Mouse (Mus musculus): ENCODE measurements around the gene Mcm3ap. TPM values are rescaled to one million over a fixed set of nuclear protein-coding genes. Genes with fewer than 3 reads are reported as not detected.

Gene Mcm3ap
- polyA plus RNA-seq, 1 experiment from 2014 or later, result 75.1 TPM

- Histone ChIP-seq H3K4me3 (ENCODE audit: low read depth, low read length) (no peak overlapping the region), H3K27me3 (ENCODE audit: control insufficient read depth, insufficient read depth, low read length) (no peaks in the 10 kb centered on the region), H3K4me2 (ENCODE audit: low read depth) (no peak overlapping the region), H3K36me3 (ENCODE audit: control insufficient read depth, insufficient read depth, low read length) (peaks cover 18% of the 10 kb centered on the region), H3K9ac (ENCODE audit: low read length) (no peak overlapping the region), H3K27ac (ENCODE audit: low read depth, low read length) (no peak overlapping the region), H3K9me3 (ENCODE audit: control insufficient read depth, low read length) (no peaks in the 10 kb centered on the region), H3K4me1 (ENCODE audit: control insufficient read depth, insufficient read depth, low read length) (no peaks in the 10 kb centered on the region)
- WGBS, result 41% methylated on average over 5 of the region's 5 CpGs
- DNase-seq (ENCODE audit: low spot score), result peak; percentile 82
- peak; percentile 67 for ATAC-seq (ENCODE audit: insufficient read depth, low FRiP score, low TSS enrichment)
These were observed 44.3 kb downstream of the Mcm3ap start for GRCm38 (mm10) chr10:76512965-76513583.

DNA sequence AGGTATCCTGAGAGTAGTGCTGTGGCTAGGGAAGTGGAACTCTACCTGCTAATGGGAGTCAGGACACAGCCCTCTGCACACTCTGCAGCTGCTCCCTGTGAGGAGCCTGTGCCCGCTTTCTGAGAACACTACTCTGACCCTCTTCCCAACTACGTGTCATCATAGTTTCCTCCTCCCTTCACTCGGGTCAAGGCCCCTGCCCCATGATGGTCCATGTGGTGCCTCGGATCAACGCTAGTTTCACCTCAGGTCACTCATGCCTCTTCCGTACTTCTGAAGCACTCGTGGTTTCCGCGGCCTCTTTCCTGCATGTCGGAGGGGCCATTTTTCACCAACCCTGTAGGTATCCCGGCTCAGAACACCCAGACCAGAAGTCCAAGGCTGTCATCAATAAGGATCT lies 62.2 kb downstream of the Mcm3ap start:
- peaks cover 4% of the 10 kb centered on the region; the same call in 1 of the 2 replicates for H3K36me3 ChIP-seq (ENCODE audit: control insufficient read depth, insufficient read depth, low read length)
- no peaks in the 10 kb centered on the region for H3K9me3 ChIP-seq (ENCODE audit: control insufficient read depth, low read length)
- H3K4me3 ChIP-seq (ENCODE audit: low read depth, low read length), result peak overlapping the region; percentile 61
- no peaks in the 10 kb centered on the region for H3K27me3 ChIP-seq (ENCODE audit: control insufficient read depth, insufficient read depth, low read length)
- H3K4me2 ChIP-seq (ENCODE audit: low read depth), result peak overlapping the region; percentile 75
- 3% methylated on average over 11 of the region's 11 CpGs for WGBS
- peak overlapping the region; percentile 29; the same call in 1 of the 2 replicates for H3K9ac ChIP-seq (ENCODE audit: low read length)
- ATAC-seq (ENCODE audit: insufficient read depth, low FRiP score, low TSS enrichment), result no peak
- DNase-seq (ENCODE audit: low spot score), result no peak
- peaks cover 5% of the 10 kb centered on the region; the same call in 1 of the 2 replicates for H3K4me1 ChIP-seq (ENCODE audit: control insufficient read depth, insufficient read depth, low read length)
- no peak overlapping the region for H3K27ac ChIP-seq (ENCODE audit: low read depth, low read length)

DNA sequence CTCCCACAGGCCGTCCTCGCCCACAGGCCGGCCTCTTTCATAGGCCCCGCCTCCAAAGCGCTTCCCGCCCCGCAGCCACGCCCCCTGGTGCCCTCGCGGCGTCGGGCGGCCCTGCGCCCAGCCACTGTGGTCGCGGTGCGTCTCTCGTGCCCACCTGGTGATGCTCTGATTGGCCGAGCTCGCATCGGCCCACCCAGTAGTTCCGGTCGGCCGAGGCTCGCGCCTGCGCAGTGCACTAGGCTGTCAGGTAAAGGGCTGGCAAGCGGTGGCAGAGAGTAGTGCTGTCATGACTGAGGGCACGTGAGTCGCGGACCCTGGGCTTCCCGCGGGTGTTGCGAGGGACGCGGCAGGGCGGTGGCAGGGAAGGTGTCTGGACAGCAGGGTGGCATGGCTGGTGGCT lies 62.6 kb downstream of the Mcm3ap start, which contains the start of gene Lss:
Gene Lss, plus strand, starts transcription at position 214 of the 400 bp plus-strand sequence.
- Histone ChIP-seq H3K4me2 (ENCODE audit: low read depth) (peak within 1 kb of the TSS; percentile 75), H3K36me3 (ENCODE audit: control insufficient read depth, insufficient read depth, low read length) (peaks cover 4% of the 10 kb centered on the region; the same call in 1 of the 2 replicates), H3K9me3 (ENCODE audit: control insufficient read depth, low read length) (no peaks in the 10 kb centered on the region), H3K27me3 (ENCODE audit: control insufficient read depth, insufficient read depth, low read length) (no peaks in the 10 kb centered on the region), H3K4me1 (ENCODE audit: control insufficient read depth, insufficient read depth, low read length) (peaks cover 5% of the 10 kb centered on the region; the same call in 1 of the 2 replicates), H3K4me3 (ENCODE audit: low read depth, low read length) (peak within 1 kb of the TSS; percentile 61), H3K27ac (ENCODE audit: low read depth, low read length) (no peak within 1 kb of the TSS), H3K9ac (ENCODE audit: low read length) (peak within 1 kb of the TSS; percentile 47)
- DNase-seq (ENCODE audit: low spot score), result peak; percentile 97
- WGBS, result under 1% methylated on average over 35 of the region's 37 CpGs
- peak; percentile 99 for ATAC-seq (ENCODE audit: insufficient read depth, low FRiP score, low TSS enrichment)

GRCm38 (mm10) chr10:76531828-76532227 lies 63.1 kb downstream of the Mcm3ap start:
- Histone ChIP-seq H3K4me3 (ENCODE audit: low read depth, low read length) (peak overlapping the region; percentile 61), H3K9me3 (ENCODE audit: control insufficient read depth, low read length) (no peaks in the 10 kb centered on the region), H3K27me3 (ENCODE audit: control insufficient read depth, insufficient read depth, low read length) (no peaks in the 10 kb centered on the region), H3K9ac (ENCODE audit: low read length) (peak overlapping the region; percentile 47), H3K27ac (ENCODE audit: low read depth, low read length) (no peak overlapping the region), H3K4me1 (ENCODE audit: control insufficient read depth, insufficient read depth, low read length) (peaks cover 5% of the 10 kb centered on the region; the same call in 1 of the 2 replicates), H3K4me2 (ENCODE audit: low read depth) (peak overlapping the region; percentile 75), H3K36me3 (ENCODE audit: control insufficient read depth, insufficient read depth, low read length) (peaks cover 4% of the 10 kb centered on the region; the same call in 1 of the 2 replicates)
- DNase-seq (ENCODE audit: low spot score) (no peak), ATAC-seq (ENCODE audit: insufficient read depth, low FRiP score, low TSS enrichment) (peak; percentile 1; the same call in 1 of the 2 replicates)
- WGBS, result 2% methylated on average over 14 of the region's 14 CpGs

- WGBS, result 96% methylated on average over 7 of the region's 7 CpGs
- Histone ChIP-seq H3K4me3 (ENCODE audit: low read depth, low read length) (no peak overlapping the region), H3K27ac (ENCODE audit: low read depth, low read length) (no peak overlapping the region), H3K9me3 (ENCODE audit: control insufficient read depth, low read length) (no peaks in the 10 kb centered on the region), H3K36me3 (ENCODE audit: control insufficient read depth, insufficient read depth, low read length) (peaks cover 10% of the 10 kb centered on the region; the same call in 1 of the 2 replicates), H3K27me3 (ENCODE audit: control insufficient read depth, insufficient read depth, low read length) (no peaks in the 10 kb centered on the region), H3K4me2 (ENCODE audit: low read depth) (no peak overlapping the region), H3K4me1 (ENCODE audit: control insufficient read depth, insufficient read depth, low read length) (peaks cover 4% of the 10 kb centered on the region; the same call in 1 of the 2 replicates), H3K9ac (ENCODE audit: low read length) (no peak overlapping the region)
- ATAC-seq (ENCODE audit: insufficient read depth, low FRiP score, low TSS enrichment) (no peak), DNase-seq (ENCODE audit: low spot score) (no peak)
These were observed 66.8 kb downstream of the Mcm3ap start for GRCm38 (mm10) chr10:76535526-76535925.

GRCm38 (mm10) chr10:76537619-76538018 lies 68.9 kb downstream of the Mcm3ap start:
- WGBS, result 88% methylated on average over 9 of the region's 9 CpGs
- Histone ChIP-seq H3K9me3 (ENCODE audit: control insufficient read depth, low read length) (no peaks in the 10 kb centered on the region), H3K4me1 (ENCODE audit: control insufficient read depth, insufficient read depth, low read length) (no peaks in the 10 kb centered on the region), H3K36me3 (ENCODE audit: control insufficient read depth, insufficient read depth, low read length) (peaks cover 19% of the 10 kb centered on the region), H3K27ac (ENCODE audit: low read depth, low read length) (no peak overlapping the region), H3K4me3 (ENCODE audit: low read depth, low read length) (no peak overlapping the region), H3K4me2 (ENCODE audit: low read depth) (no peak overlapping the region), H3K9ac (ENCODE audit: low read length) (no peak overlapping the region), H3K27me3 (ENCODE audit: control insufficient read depth, insufficient read depth, low read length) (no peaks in the 10 kb centered on the region)
- DNase-seq (ENCODE audit: low spot score), result no peak
- no peak for ATAC-seq (ENCODE audit: insufficient read depth, low FRiP score, low TSS enrichment)

DNA sequence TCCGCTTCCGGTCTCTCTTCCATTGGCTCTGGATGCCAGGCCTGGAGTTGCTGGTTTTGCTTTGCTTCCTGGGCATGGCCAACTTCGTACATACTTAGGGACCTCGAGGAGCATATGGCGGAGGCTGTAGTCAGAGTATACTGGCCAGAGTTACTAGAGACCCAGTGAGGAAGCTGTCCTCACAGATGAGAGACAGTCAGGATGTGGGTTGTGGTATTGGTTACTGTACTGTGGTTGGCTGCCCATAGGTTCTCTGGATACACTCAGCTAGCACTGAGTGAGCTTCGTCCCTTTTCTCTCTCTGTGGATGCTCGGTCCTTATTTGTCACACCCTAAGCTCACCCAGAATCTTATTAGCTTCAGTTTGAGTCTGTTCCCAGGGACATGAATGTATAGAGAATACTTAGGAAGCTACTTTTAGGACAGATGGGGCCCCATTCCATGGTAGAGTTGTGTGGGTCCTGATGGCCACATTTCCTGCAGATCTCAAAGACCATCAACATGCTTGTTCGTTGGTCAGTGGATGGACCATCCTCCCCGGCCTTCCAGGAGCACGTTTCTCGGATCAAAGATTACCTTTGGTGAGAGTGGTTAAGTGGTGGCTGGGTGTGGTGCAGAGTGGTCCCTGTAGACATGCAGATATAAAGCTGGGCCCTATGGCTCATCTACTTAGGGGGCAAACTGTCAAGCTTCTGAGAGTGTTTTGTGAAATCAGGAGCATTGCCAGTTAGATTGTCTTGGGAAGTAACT lies 72.8 kb downstream of the Mcm3ap start:
- Histone ChIP-seq H3K4me1 (ENCODE audit: control insufficient read depth, insufficient read depth, low read length) (no peaks in the 10 kb centered on the region), H3K4me3 (ENCODE audit: low read depth, low read length) (no peak overlapping the region), H3K9me3 (ENCODE audit: control insufficient read depth, low read length) (no peaks in the 10 kb centered on the region), H3K36me3 (ENCODE audit: control insufficient read depth, insufficient read depth, low read length) (peaks cover 26% of the 10 kb centered on the region), H3K27ac (ENCODE audit: low read depth, low read length) (no peak overlapping the region), H3K4me2 (ENCODE audit: low read depth) (no peak overlapping the region), H3K9ac (ENCODE audit: low read length) (no peak overlapping the region), H3K27me3 (ENCODE audit: control insufficient read depth, insufficient read depth, low read length) (no peaks in the 10 kb centered on the region)
- 91% methylated on average over 11 of the region's 11 CpGs for WGBS
- ATAC-seq (ENCODE audit: insufficient read depth, low FRiP score, low TSS enrichment), result no peak
- DNase-seq (ENCODE audit: low spot score), result no peak

DNA sequence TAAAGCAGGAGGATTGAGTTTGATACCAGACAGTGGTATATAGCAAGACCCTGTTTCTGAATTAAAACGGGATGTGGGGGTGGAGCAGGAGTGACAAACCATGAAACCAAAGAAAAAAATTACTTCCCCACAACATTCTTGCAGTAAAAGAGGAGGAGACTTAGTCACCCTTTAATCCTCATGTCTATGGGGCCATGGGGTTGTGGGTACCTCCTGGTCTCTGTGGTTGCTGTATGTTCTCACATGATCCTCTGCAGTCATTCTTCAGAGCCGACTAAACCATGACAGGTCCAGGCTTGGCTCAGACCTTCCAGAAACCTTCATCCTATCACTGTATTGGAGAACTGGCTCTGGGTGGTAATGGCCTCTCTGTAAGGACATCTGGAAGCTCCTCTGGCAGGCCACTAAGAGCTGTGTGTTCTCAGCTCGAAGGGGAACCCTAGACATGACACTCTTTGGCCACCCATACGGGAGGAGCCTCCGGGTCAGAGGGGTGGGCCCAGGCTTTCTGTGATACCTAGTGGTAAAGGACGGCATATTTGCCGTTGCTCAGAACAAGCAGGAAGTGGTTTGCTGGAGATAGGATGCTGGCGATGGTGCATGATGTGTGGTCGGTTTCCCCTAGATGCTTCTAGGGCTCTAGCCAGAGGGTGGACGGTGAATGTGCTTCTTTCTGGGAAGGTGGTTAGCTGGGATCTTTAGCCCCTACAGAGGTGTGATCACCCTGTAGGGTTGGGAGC lies 74.1 kb downstream of the Mcm3ap start:
- Histone ChIP-seq H3K4me1 (ENCODE audit: control insufficient read depth, insufficient read depth, low read length) (no peaks in the 10 kb centered on the region), H3K27me3 (ENCODE audit: control insufficient read depth, insufficient read depth, low read length) (no peaks in the 10 kb centered on the region), H3K4me2 (ENCODE audit: low read depth) (no peak overlapping the region), H3K4me3 (ENCODE audit: low read depth, low read length) (no peak overlapping the region), H3K9me3 (ENCODE audit: control insufficient read depth, low read length) (no peaks in the 10 kb centered on the region), H3K27ac (ENCODE audit: low read depth, low read length) (no peak overlapping the region), H3K9ac (ENCODE audit: low read length) (no peak overlapping the region), H3K36me3 (ENCODE audit: control insufficient read depth, insufficient read depth, low read length) (peaks cover 31% of the 10 kb centered on the region)
- 87% methylated on average over 10 of the region's 10 CpGs for WGBS
- DNase-seq (ENCODE audit: low spot score) (no peak), ATAC-seq (ENCODE audit: insufficient read depth, low FRiP score, low TSS enrichment) (no peak)
